Mouse (Mus musculus) bone marrow, adult 2 months (tissue): ENCODE data around the gene Atp1a2.
"Not testable (repeated sequence)": the region's sequence is repeated elsewhere in the genome, so short reads cannot be mapped to it uniquely, and the experiment has no call there.

Experiments
- CTCF ChIP-seq: fragments of 200-500 bp; IDR thresholded peaks from 2 replicates; pipeline ENCODE4 v1.5.1; 2011; ENCODE audit warnings: low read length, control low read depth; ENCODE audit not compliant: control insufficient read depth, insufficient read depth
- POLR2A ChIP-seq: fragments of 200-500 bp; IDR thresholded peaks from 2 replicates; pipeline ENCODE4 v1.6.1; 2011; ENCODE audit warnings: low read depth, mild to moderate bottlenecking, control low read depth, low read length, borderline replicate concordance; ENCODE audit not compliant: control insufficient read depth

GRCm38 (mm10) chr1:172244645-172245044 lies 53.2 kb downstream of the Atp1a2 start:
- not testable (repeated sequence) for TF ChIP-seq POLR2A, CTCF
